Mouse (Mus musculus): ENCODE measurements at regions not wholly inside any gene's neighbourhood (a gene's known extent, or its start where the extent isn't known, plus 50 kb on each side); places are given as distances from the start of the nearest gene placed in this dataset.

GRCm38 (mm10) chr2:56714568-56714967, 409.2 kb downstream of the Nr4a2 start:
- no peak for DNase-seq (ENCODE audit: low read depth, low spot score)

GRCm38 (mm10) chr2:56683574-56683973, 440.2 kb downstream of the Nr4a2 start:
- peak; percentile 2 for DNase-seq (ENCODE audit: low read depth, low spot score)

- no peak for DNase-seq (ENCODE audit: low read depth, low spot score)
Observed at GRCm38 (mm10) chr2:56673861-56674260, 449.9 kb downstream of the Nr4a2 start.

GRCm38 (mm10) chr2:56672711-56673110, 451.1 kb downstream of the Nr4a2 start:
- no peak for DNase-seq (ENCODE audit: low read depth, low spot score)

GRCm38 (mm10) chr2:56662306-56662956, 461.4 kb downstream of the Nr4a2 start:
- DNase-seq (ENCODE audit: low read depth, low spot score), result no peak
